ENCODE assay signal across 8 mouse cellular contexts in genomic region chr7:135537341-135537901, GRCm38 (mm10). TPM values are rescaled to one million over a fixed set of nuclear protein-coding genes. Genes with fewer than 3 reads are reported as not detected.
DNase-seq lines count a peak whose midpoint lies in the region; ATAC-seq lines count a peak whose summit lies in the region.

Gene Ptpre (plus strand): TSS chr7:135537481.

- peak within 1 kb of the TSS; percentile 75 for H3K9ac ChIP-seq in hindbrain, embryonic 14.5 days

- peak; percentile 95 for ATAC-seq in hindbrain, embryonic 14.5 days (ENCODE audit: low FRiP score)

- H3K27me3 ChIP-seq in hindbrain, embryonic 14.5 days (ENCODE audit: control insufficient read depth, insufficient read depth, low read length): peaks cover 15% of the 10 kb centered on the region

- no peaks in the 10 kb centered on the region for H3K9me3 ChIP-seq in hindbrain, embryonic 14.5 days (ENCODE audit: control insufficient read depth, low read length)

- no peaks in the 10 kb centered on the region for H3K36me3 ChIP-seq in hindbrain, embryonic 14.5 days (replicated peaks; ENCODE audit: control insufficient read depth, insufficient read depth)

- peak within 1 kb of the TSS; percentile 86 for H3K4me2 ChIP-seq in hindbrain, embryonic 14.5 days (replicated peaks)

- DNase-seq in T-cell, adult 2 months (ENCODE audit: low spot score): peak; percentile 73
- DNase-seq in cerebellum, postnatal 36 days: peak; percentile 87 to 91
- DNase-seq in frontal cortex, postnatal 36 days (ENCODE audit: low spot score in 2 of 2): peak; percentile 85 to 91
- DNase-seq in hindbrain, embryonic 14.5 days (ENCODE audit: low spot score): peak; percentile 86
- DNase-seq in layer of hippocampus, postnatal 36 days: peak; percentile 89 to 92
- DNase-seq in lung, postnatal 25 days (ENCODE audit: low spot score): peak; percentile 85
- DNase-seq in retina, adult 2 months (ENCODE audit: low read depth, low spot score): peak; percentile 16
- peak; percentile 79 for DNase-seq in thymus, postnatal 25 days

- H3K27ac ChIP-seq in hindbrain, embryonic 14.5 days: peak within 1 kb of the TSS; percentile 78

- WGBS in hindbrain, embryonic 14.5 days: 3% methylated on average over 28 of the region's 28 CpGs

- H3K4me3 ChIP-seq in hindbrain, embryonic 14.5 days (replicated peaks; ENCODE audit: low read length): peak within 1 kb of the TSS; percentile 69

- no peaks in the 10 kb centered on the region for H3K4me1 ChIP-seq in hindbrain, embryonic 14.5 days (replicated peaks; ENCODE audit: control insufficient read depth, insufficient read depth, low read length)

RNA-seq across cellular contexts. Expression of gene Ptpre, which starts in this region (rescaled TPM):
- polyA plus RNA-seq in hindbrain, embryonic 14.5 days (2014; fragmentation: Nextera tagmentation; extraction: Ambion mirVana): 6.9 and 7.9 TPM in 2 replicates
- total RNA-seq in layer of hippocampus, postnatal 36 days (2021): 10 to 100 TPM; 47.0 to 53.8 TPM

Comparison
In these comparisons a context has a peak if more than half of its experiments do, and no peak if none do; other contexts are left out.
1. Peak in every context shown above with its lines: DNase-seq, ATAC-seq, H3K4me3 ChIP-seq and H3K27ac ChIP-seq.
2. DNase-seq: peak in every context shown above with its lines; median percentile 90 in layer of hippocampus, postnatal 36 days; 89 in cerebellum, postnatal 36 days; 88 in frontal cortex, postnatal 36 days; 86 in hindbrain, embryonic 14.5 days; 85 in lung, postnatal 25 days; 79 in thymus, postnatal 25 days; 73 in T-cell, adult 2 months; 16 in retina, adult 2 months.